Mouse (Mus musculus): ENCODE results near the gene Ugp2. TPM values are rescaled to one million over a fixed set of nuclear protein-coding genes. Genes with fewer than 3 reads are reported as not detected.
A peak's percentile ranks its signal among the peaks of the same experiment; 100 is the strongest.
"Not testable (repeated sequence)": the region's sequence is repeated elsewhere in the genome, so short reads cannot be mapped to it uniquely, and the experiment has no call there.

Ugp2 gene
- polyA plus RNA-seq, 1 experiment from 2014 or later, result 82.8 TPM

- not testable (repeated sequence) for H3K4me2 ChIP-seq (replicated peaks); H3K9ac ChIP-seq; H3K4me3 ChIP-seq; H3K36me3 ChIP-seq; H3K4me1 ChIP-seq; ATAC-seq (ENCODE audit: insufficient number of reproducible peaks, insufficient read depth, low FRiP score, low TSS enrichment); H3K27ac ChIP-seq; H3K9me3 ChIP-seq; H3K27me3 ChIP-seq
- 98% methylated on average over 2 of the region's 2 CpGs for WGBS
Measured at GRCm38 (mm10) chr11:21288153-21288552, 82.8 kb downstream of the Ugp2 start.

GRCm38 (mm10) chr11:21286391-21286790 lies 84.6 kb downstream of the Ugp2 start:
- Histone ChIP-seq H3K27me3 (no peaks in the 10 kb centered on the region), H3K27ac (no peak overlapping the region), H3K9me3 (no peaks in the 10 kb centered on the region), H3K4me1 (no peaks in the 10 kb centered on the region), H3K4me2 (replicated peaks) (no peak overlapping the region), H3K36me3 (0 out of 2 replicates have a peak, but pooled peaks cover 4% of the 10 kb centered on the region), H3K4me3 (no peak overlapping the region), H3K9ac (no peak overlapping the region)
- ATAC-seq (ENCODE audit: insufficient number of reproducible peaks, insufficient read depth, low FRiP score, low TSS enrichment), result no peak
- 83% methylated on average over 3 of the region's 3 CpGs for WGBS

GRCm38 (mm10) chr11:21276151-21276550 lies 94.8 kb downstream of the Ugp2 start:
- no peak for ATAC-seq (ENCODE audit: insufficient number of reproducible peaks, insufficient read depth, low FRiP score, low TSS enrichment)
- H3K27ac ChIP-seq, result no peak overlapping the region
- H3K4me1 ChIP-seq, result no peaks in the 10 kb centered on the region
- H3K36me3 ChIP-seq, result peaks cover 10% of the 10 kb centered on the region; the same call in 1 of the 2 replicates
- 88% methylated on average over 2 of the region's 2 CpGs for WGBS
- H3K27me3 ChIP-seq, result no peaks in the 10 kb centered on the region
- H3K9ac ChIP-seq, result no peak overlapping the region
- H3K4me3 ChIP-seq, result no peak overlapping the region
- no peaks in the 10 kb centered on the region for H3K9me3 ChIP-seq
- H3K4me2 ChIP-seq (replicated peaks), result no peak overlapping the region

MicroRNA genes within 50 kb of the gene (microRNA counts, 519-probe panel; counts per million panel counts)
- microRNA mmu-miR-1933-3p (460 counts per million, percentile 65 among the panel's probes with 10 or more counts), microRNA mmu-miR-1933-5p (460 counts per million, percentile 65 among the panel's probes with 10 or more counts)

Small RNA genes within 50 kb of the gene (microRNA-seq; reads per million reads assigned to microRNA genes)
- 0.73 reads per million for gene Mir1933

Other genes with a start within 250 kb of the Ugp2 start
- gene Vps54, start 131.9 kb downstream of the Ugp2 start, polyA plus RNA-seq (2016; fragmentation: Nextera tagmentation; extraction: Ambion mirVana), result 19.2 and 20.7 TPM in 2 replicates
- gene Wdpcp, start 201.0 kb upstream of the Ugp2 start, polyA plus RNA-seq (2016; fragmentation: Nextera tagmentation; extraction: Ambion mirVana), result 12.9 and 13.5 TPM in 2 replicates
- 371 and 388 TPM in 2 replicates for gene Mdh1, start 201.2 kb upstream of the Ugp2 start, polyA plus RNA-seq (2016; fragmentation: Nextera tagmentation; extraction: Ambion mirVana)